Mouse (Mus musculus) G1E (cell line): Measurements from ENCODE around the gene Best1.

Source experiments
- POLR2AphosphoS5 ChIP-seq: IDR thresholded peaks from 2 replicates; pipeline ENCODE4 v1.6.1; 2012; ENCODE audit warnings: low read depth, low read length, inconsistent platforms; ENCODE audit not compliant: insufficient replicate concordance
- TAL1 ChIP-seq: conservative IDR thresholded peaks from 2 replicates; pipeline ENCODE4 v1.6.1; 2012; ENCODE audit warnings: low read depth, low read length, inconsistent platforms, mixed read lengths

DNA sequence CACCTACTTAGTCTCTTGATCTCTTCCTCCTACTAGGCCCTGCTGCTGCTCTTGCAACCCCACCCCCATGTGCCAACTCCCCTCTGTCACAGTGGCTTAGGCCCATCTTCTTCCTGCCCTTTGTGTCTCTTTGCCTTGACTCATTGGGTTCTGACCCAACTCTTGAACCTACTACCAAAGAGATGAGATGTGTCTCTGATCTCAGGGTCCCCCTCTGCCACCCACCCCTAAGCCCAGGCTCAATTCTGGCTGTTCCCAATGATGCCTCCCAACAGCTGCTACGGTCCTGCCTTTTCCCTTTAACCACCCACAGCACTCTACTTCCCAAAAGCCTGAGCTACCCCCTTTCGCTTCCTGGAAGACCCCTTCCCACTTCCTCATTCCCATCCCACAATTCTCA, 20.5 kb upstream of the Best1 start:
- TF ChIP-seq POLR2AphosphoS5 (no peak), TAL1 (no peak)
